Mouse (Mus musculus) heart, adult 9 months (tissue): ENCODE results near the gene Itpr1.

ENCODE experiments used
- DNase-seq, 2 experiments: peaks; one replicate each; pipeline ENCODE4 v3.0.0; 2022; ENCODE audit warnings: low spot score in 2 of 2

Gene Itpr1

GRCm38 (mm10) chr6:108212881-108213295 is at the start of gene Itpr1:
Itpr1 (plus strand) TSS chr6:108213096.
- DNase-seq = peak; percentile 98 to 100

- no peak for DNase-seq
These were observed 48.0 kb upstream of the Itpr1 start for GRCm38 (mm10) chr6:108164935-108165334.

- no peak for DNase-seq
These were observed 47.3 kb upstream of the Itpr1 start for GRCm38 (mm10) chr6:108165598-108165997.

- no peak for DNase-seq
These were observed 44.8 kb upstream of the Itpr1 start for GRCm38 (mm10) chr6:108167946-108168680.

- no peak for DNase-seq
These were observed 44.2 kb upstream of the Itpr1 start for GRCm38 (mm10) chr6:108168723-108169122.

- DNase-seq = no peak
These were observed 43.4 kb upstream of the Itpr1 start for GRCm38 (mm10) chr6:108169466-108169865.

GRCm38 (mm10) chr6:108172219-108172618 is 40.7 kb upstream of the Itpr1 start:
- no peak for DNase-seq

- DNase-seq = no peak
These were observed 38.7 kb upstream of the Itpr1 start for GRCm38 (mm10) chr6:108174181-108174580.

GRCm38 (mm10) chr6:108179087-108179486 is 33.8 kb upstream of the Itpr1 start:
- no peak for DNase-seq

- peak; percentile 77 to 89 for DNase-seq
These were observed 27.8 kb upstream of the Itpr1 start, which contains the start of gene Sumf1 for GRCm38 (mm10) chr6:108184847-108185684. Sumf1 (minus strand) TSS chr6:108185582.

- no peak for DNase-seq
These were observed 27.2 kb upstream of the Itpr1 start for GRCm38 (mm10) chr6:108185685-108186009.

GRCm38 (mm10) chr6:108190690-108191089 is 22.2 kb upstream of the Itpr1 start:
- DNase-seq = no peak

GRCm38 (mm10) chr6:108192632-108193031 is 20.3 kb upstream of the Itpr1 start:
- no peak for DNase-seq

- DNase-seq = no peak
These were observed 16.2 kb upstream of the Itpr1 start for GRCm38 (mm10) chr6:108196665-108197064.

- DNase-seq = no peak
These were observed 15.8 kb upstream of the Itpr1 start for GRCm38 (mm10) chr6:108197117-108197516.

GRCm38 (mm10) chr6:108198286-108198685 is 14.6 kb upstream of the Itpr1 start:
- no peak for DNase-seq

GRCm38 (mm10) chr6:108204322-108204721 is 8.6 kb upstream of the Itpr1 start:
- no peak for DNase-seq

- DNase-seq = no peak
These were observed 6.8 kb upstream of the Itpr1 start for GRCm38 (mm10) chr6:108206145-108206544.

GRCm38 (mm10) chr6:108206914-108207566 is 5.9 kb upstream of the Itpr1 start:
- no peak for DNase-seq

- no peak for DNase-seq
These were observed 708 bp upstream of the Itpr1 start for GRCm38 (mm10) chr6:108211896-108212880.
